Mouse (Mus musculus): ENCODE measurements around the gene Notch1.

Notch1 gene

GRCm38 (mm10) chr2:26529881-26530280 is 13.4 kb upstream of the Notch1 start:
- DNase-seq (ENCODE audit: low read depth, low spot score), result no peak

GRCm38 (mm10) chr2:26529221-26529805 is 12.8 kb upstream of the Notch1 start:
- DNase-seq (ENCODE audit: low read depth, low spot score), result no peak

GRCm38 (mm10) chr2:26526443-26527257 is 10.2 kb upstream of the Notch1 start:
- no peak for DNase-seq (ENCODE audit: low read depth, low spot score)

- no peak for DNase-seq (ENCODE audit: low read depth, low spot score)
Observed at GRCm38 (mm10) chr2:26525355-26526018, 9.0 kb upstream of the Notch1 start.

- no peak for DNase-seq (ENCODE audit: low read depth, low spot score)
Observed at GRCm38 (mm10) chr2:26522327-26522726, 5.9 kb upstream of the Notch1 start.

GRCm38 (mm10) chr2:26519753-26520152 is 3.3 kb upstream of the Notch1 start:
- DNase-seq (ENCODE audit: low read depth, low spot score), result no peak

GRCm38 (mm10) chr2:26516987-26517386 is 524 bp upstream of the Notch1 start:
- no peak for DNase-seq (ENCODE audit: low read depth, low spot score)

GRCm38 (mm10) chr2:26515335-26515734 is 1.1 kb downstream of the Notch1 start:
- DNase-seq (ENCODE audit: low read depth, low spot score), result no peak

GRCm38 (mm10) chr2:26513105-26513745 is 3.2 kb downstream of the Notch1 start:
- DNase-seq (ENCODE audit: low read depth, low spot score), result no peak

- DNase-seq (ENCODE audit: low read depth, low spot score), result no peak
Observed at GRCm38 (mm10) chr2:26508661-26509060, 7.8 kb downstream of the Notch1 start.

- no peak for DNase-seq (ENCODE audit: low read depth, low spot score)
Observed at GRCm38 (mm10) chr2:26507961-26508391, 8.5 kb downstream of the Notch1 start.

- DNase-seq (ENCODE audit: low read depth, low spot score), result no peak
Observed at GRCm38 (mm10) chr2:26507481-26507886, 9.0 kb downstream of the Notch1 start.

GRCm38 (mm10) chr2:26506746-26507280 is 9.7 kb downstream of the Notch1 start:
- no peak for DNase-seq (ENCODE audit: low read depth, low spot score)

- DNase-seq (ENCODE audit: low read depth, low spot score), result no peak
Observed at GRCm38 (mm10) chr2:26504772-26505480, 11.5 kb downstream of the Notch1 start.

GRCm38 (mm10) chr2:26503661-26504575 is 12.5 kb downstream of the Notch1 start:
- DNase-seq (ENCODE audit: low read depth, low spot score), result no peak

GRCm38 (mm10) chr2:26502863-26503631 is 13.4 kb downstream of the Notch1 start:
- no peak for DNase-seq (ENCODE audit: low read depth, low spot score)

- no peak for DNase-seq (ENCODE audit: low read depth, low spot score)
Observed at GRCm38 (mm10) chr2:26502299-26502862, 14.1 kb downstream of the Notch1 start.

GRCm38 (mm10) chr2:26501651-26502141 is 14.8 kb downstream of the Notch1 start:
- DNase-seq (ENCODE audit: low read depth, low spot score), result no peak

All from embryo, embryonic 11.5 days (tissue).